Mouse (Mus musculus) large intestine, adult 2 months (tissue): ENCODE measurements around the gene Top3a. TPM values are rescaled to one million over a fixed set of nuclear protein-coding genes. Genes with fewer than 3 reads are reported as not detected.

Source experiments
- DNase-seq: peaks from one replicate; pipeline ENCODE4 v3.0.0-alpha.2; 2012; ENCODE audit warnings: low read depth, low spot score
- WGBS: fragments of 180-500 bp; shearing (Covaris S2); methylation state at CpG from one replicate; pipeline ENCODE4 v1.1.7; 2018; 5-methylcytosine and 5-hydroxymethylcytosine counted together
- polyA plus RNA-seq: library from polyadenylated mRNA; depleted of rRNA; stranded (reverse); fragments of >200 nt; gene quantifications from 2 replicates; pipeline ENCODE4 v1.2.3, GENCODE M21; 2012

The Top3a gene
- polyA plus RNA-seq, 1 experiment, result 5.8 TPM

- peak; percentile 50 for DNase-seq
- WGBS, result under 1% methylated on average over 71 of the region's 71 CpGs
These were observed 50.4 kb downstream of the Top3a start, which contains the start of gene Flii for GRCm38 (mm10) chr11:60726601-60727391. TSS of gene Flii (minus strand) at chr11:60727263.

DNA sequence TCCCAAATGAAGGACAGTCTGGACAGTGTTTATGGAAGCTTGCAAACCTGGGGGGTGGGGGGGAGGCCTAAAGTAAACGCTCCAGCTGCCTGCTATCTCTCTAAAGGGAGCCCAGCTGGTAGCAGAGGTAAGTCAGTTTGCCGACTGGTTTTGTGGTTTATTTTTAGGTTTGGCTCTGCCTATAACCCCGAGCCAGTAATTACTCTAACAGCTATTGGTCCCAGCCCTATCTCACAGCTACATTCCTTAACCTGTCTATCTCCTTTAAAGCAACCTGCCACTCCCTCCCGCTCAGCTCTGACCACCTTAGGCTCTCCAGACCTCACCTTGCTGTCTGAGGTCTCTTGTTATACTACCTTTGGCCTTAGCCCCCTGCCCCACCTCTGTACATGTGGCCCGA, 57.9 kb downstream of the Top3a start:
- 51% methylated on average over 5 of the region's 5 CpGs for WGBS
- DNase-seq, result no peak

DNA sequence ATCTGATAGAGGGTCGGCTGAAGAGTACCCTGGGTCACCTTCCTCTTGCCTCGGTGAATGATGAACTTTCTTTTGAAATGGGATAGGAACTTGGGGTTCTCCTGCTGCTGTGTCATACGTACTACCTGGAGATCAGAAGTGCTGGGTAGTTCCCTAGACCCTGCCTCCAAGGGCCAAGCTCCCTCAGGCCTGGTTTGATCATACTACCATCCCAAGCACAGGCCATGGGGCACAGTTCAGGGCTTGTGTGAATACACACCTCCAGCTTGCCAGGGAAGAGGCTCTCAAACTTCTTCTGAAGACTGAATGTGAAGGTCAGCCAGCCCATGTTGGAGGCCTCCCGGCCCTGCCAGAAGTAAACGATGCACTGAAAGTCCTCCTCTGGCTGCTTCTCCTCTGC, 61.3 kb downstream of the Top3a start:
- no peak for DNase-seq
- 82% methylated on average over 5 of the region's 5 CpGs for WGBS

- 90% methylated on average over 13 of the region's 13 CpGs for WGBS
- DNase-seq, result no peak
These were observed 64.4 kb downstream of the Top3a start for GRCm38 (mm10) chr11:60712639-60713255.

GRCm38 (mm10) chr11:60712040-60712439, 65.1 kb downstream of the Top3a start:
- no peak for DNase-seq
- 92% methylated on average over 18 of the region's 18 CpGs for WGBS

DNA sequence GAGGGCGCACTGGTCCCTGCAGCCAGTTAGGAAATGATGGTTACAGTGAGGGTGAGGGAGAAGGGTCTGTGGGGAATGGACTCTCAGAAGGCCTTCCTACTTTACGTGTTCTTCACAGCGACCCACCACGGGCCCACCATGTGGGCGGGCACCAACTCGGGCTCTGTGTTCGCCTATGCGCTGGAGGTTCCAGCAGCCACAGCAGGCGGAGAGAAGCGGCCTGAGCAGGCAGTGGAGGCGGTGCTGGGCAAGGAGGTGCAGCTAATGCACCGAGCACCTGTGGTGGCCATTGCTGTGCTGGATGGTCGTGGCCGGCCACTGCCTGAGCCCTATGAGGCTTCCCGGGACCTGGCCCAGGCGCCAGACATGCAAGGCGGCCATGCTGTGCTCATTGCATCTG, 65.9 kb downstream of the Top3a start:
- WGBS, result 92% methylated on average over 17 of the region's 17 CpGs
- no peak for DNase-seq

DNA sequence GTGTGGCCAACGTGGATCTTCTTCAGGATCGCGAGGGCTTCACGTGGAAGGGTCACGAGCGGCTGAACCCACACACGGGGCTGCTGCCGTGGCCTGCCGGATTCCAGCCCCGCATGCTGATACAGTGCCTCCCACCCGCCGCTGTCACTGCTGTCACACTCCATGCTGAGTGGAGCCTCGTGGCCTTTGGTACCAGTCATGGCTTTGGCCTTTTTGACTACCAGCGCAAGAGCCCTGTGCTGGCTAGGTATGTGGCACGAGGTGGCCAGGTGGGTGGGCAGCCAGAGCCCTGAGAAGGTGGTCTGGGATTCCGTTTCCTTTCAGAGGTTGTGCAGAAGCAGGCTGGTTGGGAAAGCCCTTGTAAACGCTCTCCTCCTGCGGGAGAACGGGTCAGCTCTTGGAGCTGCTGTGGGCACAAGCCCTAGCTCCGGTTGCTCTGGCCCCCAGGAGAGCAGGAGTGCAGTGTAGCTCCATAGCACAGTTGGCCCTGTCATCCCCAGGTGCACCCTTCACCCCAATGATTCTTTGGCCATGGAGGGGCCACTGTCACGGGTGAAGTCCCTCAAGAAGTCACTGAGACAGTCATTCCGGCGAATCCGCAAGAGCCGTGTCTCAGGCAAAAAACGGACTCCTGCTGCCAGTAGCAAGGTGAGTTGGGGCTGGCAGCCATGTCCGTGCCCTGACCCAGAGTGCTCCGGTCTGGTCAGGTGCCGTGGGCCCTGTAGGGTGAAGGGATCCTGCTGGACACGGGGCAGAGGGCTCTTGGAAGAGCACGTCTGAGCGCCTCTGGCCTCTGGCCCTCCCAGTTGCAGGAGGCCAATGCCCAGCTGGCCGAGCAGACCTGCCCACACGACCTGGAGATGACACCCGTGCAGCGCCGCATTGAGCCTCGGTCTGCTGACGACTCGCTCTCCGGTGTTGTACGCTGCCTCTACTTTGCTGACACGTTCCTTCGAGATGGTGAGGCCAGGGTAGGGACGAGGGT, 67.4 kb downstream of the Top3a start:
- no peak for DNase-seq
- 93% methylated on average over 45 of the region's 45 CpGs for WGBS

- 91% methylated on average over 10 of the region's 10 CpGs for WGBS
- DNase-seq, result no peak
These were observed 68.5 kb downstream of the Top3a start for GRCm38 (mm10) chr11:60708631-60709030.

- 3% methylated on average over 3 of the region's 3 CpGs for WGBS
- peak; percentile 86 for DNase-seq
These were observed 69.5 kb downstream of the Top3a start for GRCm38 (mm10) chr11:60707672-60708071.

- 83% methylated on average over 14 of the region's 14 CpGs for WGBS
- DNase-seq, result no peak
These were observed 70.3 kb downstream of the Top3a start for GRCm38 (mm10) chr11:60706696-60707480.

DNA sequence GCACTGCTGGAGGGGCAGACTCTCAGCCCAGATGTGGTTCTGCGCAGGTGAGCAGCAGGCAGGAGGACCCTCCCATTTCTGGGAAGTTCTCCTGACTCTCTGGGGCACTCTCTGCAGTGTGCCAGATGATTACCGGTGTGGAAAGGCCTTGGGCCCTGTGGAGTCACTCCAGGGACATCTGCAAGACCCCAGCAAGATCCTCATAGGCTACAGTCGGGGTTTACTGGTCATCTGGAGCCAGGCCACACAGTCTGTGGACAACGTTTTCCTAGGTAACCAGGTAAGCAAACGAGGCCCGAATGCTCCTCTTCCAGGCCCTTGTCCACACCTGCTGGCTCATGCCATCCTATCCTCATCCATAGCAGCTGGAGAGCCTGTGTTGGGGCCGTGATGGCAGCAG, 71.1 kb downstream of the Top3a start:
- WGBS, result 94% methylated on average over 7 of the region's 7 CpGs
- DNase-seq, result no peak

DNA sequence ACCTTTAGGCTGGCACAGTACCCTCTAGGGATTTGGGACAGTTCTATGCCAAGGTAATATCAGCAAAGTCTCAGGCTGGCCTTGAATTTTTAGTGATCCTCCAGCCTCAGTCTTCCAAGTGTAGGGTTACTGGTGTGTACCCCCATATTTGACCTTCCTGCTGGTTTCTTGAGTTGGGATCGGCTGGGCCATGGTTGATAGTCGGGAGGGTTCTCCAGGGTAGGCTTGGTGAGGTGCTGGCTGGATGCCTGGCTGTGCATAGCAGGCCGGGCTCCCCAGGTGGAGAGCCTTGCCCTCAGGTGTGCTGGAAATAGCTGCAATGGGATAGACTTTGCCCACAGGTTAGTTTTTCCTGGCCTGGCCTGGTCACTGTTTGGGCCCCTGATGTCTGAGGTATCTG, 71.9 kb downstream of the Top3a start:
- 89% methylated on average over 3 of the region's 3 CpGs for WGBS
- DNase-seq, result no peak

- no peak for DNase-seq
- 95% methylated on average over 19 of the region's 19 CpGs for WGBS
These were observed 72.9 kb downstream of the Top3a start for GRCm38 (mm10) chr11:60704023-60704880.

- DNase-seq, result peak; percentile 29
- WGBS, result 28% methylated on average over 4 of the region's 4 CpGs
These were observed 74.0 kb downstream of the Top3a start for GRCm38 (mm10) chr11:60703131-60703530.

GRCm38 (mm10) chr11:60701611-60702010, 75.6 kb downstream of the Top3a start:
- 66% methylated on average over 4 of the region's 4 CpGs for WGBS
- no peak for DNase-seq

DNA sequence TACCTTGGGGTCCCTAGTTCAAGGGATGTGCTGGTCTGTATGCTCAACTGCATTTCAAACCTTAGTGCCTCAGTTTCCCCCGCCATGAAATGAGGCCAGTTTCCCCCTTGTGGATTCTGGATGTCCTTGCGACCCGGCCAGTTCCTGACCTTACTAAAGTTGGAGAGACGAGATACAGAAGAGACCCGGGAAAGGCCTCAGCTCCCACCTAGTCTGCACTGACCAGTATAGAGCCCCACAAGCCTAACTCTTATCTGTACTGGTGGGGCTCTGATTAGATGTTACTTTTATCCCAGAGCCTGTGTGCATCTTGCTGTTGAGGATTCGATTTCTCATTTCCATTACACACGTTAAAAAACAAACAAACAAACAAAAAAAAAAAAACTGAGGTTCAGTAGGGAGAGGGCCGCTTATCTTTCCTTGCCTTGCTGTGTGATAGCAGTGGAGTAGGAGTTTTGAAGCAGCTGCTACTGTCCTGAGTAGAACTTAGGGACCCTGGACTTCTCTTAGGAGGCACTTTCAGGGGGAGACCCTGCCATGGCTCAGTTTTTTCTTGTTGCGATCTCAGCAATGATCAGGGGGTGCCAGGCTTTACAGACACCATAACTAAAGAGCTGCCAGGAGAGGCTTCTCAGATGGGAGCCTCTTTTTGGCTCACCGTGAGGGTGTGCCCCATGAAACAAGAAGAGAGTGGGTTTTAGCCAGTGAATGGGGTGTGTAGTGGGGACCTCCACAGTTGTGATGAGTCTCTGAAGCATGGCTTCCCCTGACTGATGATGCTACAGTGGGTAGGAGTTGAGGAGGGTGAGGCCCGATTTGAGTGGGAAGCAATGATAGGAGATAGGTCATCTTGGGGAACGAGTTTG, 76.6 kb downstream of the Top3a start:
- DNase-seq, result no peak
- WGBS, result 31% methylated on average over 12 of the region's 12 CpGs

- under 1% methylated on average over 70 of the region's 73 CpGs for WGBS
These were observed 77.6 kb downstream of the Top3a start, which contains the start of gene Llgl1 for GRCm38 (mm10) chr11:60699524-60700075. TSS of gene Llgl1 (plus strand) at chr11:60699723.

More at GRCm38 (mm10) chr11:60699524-60700075, 77.6 kb downstream of the Top3a start, which contains the start of gene Llgl1:
- peak; percentile 71 for DNase-seq
